Mouse (Mus musculus): ENCODE measurements around the gene Foxr1.
A peak's percentile ranks its signal among the peaks of the same experiment; 100 is the strongest.
"Not testable (repeated sequence)": the region's sequence is repeated elsewhere in the genome, so short reads cannot be mapped to it uniquely, and the experiment has no call there.

The Foxr1 gene

DNA sequence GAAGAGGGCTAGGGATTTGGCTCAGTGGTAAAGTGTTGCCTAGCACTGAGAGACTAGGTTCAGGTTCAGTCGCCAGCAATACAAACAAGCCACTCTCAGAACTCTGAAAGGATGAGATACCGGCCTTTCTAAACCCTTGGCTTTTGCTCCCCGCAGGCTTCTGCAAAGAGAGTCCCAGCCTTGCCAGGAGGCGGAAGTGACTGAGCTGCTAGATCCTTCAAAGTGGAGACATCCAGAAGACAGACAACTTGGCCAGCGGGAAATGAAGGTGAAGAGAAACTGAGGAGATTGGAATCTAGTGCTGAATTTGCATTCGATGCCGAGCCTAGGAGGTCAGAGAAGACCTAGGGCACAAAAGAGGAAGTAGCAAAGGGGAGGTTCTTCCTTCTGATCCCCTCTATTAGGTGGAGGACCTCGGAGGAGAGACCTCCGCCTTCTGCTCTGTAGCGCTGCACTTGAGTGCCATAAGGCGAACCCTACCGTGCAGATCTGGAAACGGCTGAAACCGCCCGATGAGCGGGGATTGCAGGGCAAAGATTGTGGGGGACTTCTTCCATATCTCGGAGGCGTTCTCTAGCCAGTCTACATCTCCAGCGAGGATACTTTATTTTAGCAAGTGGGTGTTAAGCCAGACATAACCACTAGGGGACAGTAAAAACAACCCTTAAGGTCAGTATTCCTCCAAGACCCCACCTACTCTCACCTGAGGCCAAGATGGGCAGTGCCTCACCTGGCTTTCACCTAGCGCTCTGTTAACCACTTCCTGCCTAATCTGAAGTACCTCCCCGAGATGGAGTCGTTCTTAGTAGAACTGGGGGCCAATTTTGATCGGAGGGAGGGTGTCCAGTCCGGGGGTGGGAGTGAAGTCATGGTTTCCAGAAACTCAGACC lies 36.6 kb upstream of the Foxr1 start:
- DNase-seq (ENCODE audit: low spot score in 2 of 2), result peak in 1 of 2 experiments; percentile 62

DNA sequence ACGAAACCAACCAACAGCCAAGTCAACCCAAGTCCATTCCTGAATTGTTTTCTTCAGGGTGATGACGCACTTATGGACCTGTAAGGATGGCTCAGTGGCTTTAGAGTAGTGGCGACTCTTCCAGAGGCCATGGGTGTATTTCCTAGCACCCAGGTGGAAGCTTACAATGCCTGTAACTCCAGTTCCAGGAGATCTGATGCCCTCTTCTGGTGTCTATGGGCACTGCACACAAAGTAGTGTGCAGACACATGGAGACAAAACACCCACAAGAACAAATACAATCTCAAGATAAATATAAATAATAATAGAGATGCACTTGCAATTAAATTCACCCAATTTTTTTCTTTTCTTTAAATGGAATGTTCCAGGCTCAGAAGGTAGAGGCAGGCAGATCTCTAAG lies 35.0 kb upstream of the Foxr1 start:
- DNase-seq (ENCODE audit: low spot score in 2 of 2), result no peak

DNA sequence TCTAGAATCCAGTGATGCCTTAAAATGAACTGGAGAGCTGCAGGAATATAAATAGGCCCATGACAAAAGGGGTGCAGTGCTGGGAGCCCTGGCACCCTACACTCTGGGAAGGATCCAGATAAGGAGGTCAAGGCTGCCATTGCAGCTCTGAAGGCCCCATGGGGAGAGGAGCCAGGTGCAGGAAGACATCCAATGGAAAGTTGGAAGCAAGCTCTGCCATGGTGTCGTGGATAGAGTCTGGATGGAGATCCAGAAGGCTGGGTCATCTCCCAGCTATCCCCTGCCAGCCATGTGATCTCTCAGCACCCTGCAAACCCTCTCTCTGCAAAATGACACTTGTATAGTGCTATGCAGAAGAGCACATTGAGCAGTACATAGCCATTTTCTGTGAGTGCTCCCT lies 33.4 kb upstream of the Foxr1 start:
- DNase-seq (ENCODE audit: low spot score in 2 of 2), result no peak

DNA sequence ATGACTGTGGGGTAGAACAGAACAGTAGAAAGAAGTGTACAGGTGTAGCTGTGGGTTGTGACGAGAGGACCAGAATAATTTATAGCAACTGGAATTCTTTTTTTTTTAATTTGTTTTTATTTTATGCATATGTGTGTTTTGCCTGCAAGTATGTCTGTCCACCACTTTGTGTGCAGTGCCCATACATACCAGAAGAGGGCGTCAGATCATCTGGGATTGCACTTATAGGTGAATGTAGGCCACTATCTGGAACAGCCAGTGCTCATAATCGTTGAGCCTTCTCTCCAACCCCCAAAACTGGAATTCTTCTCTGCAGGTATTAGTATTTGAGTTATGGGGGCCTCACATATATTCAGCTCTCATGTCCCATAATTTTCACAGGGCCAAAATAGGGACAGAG lies 32.2 kb upstream of the Foxr1 start:
- no peak for DNase-seq (ENCODE audit: low spot score in 2 of 2)

DNA sequence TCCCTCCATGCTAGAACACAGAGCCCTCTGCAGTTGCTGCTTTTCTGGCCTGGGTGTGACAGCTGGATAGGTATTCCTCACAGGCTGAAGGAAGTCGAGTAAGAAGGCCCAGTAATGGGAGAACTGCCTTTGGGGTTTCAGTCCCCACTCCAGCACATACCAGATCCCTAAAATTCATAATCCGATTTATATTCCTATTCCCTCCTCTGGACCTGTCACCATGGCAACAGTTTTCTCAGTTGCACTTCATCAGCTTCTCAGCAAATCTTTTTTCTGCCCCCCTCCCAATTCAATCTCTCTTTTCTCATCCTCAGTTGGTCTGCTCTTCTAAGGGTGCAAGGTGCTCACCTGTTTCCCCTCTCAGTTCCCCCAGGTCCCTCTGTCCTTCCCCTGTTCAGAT lies 27.9 kb upstream of the Foxr1 start:
- DNase-seq (ENCODE audit: low spot score in 2 of 2), result no peak

DNA sequence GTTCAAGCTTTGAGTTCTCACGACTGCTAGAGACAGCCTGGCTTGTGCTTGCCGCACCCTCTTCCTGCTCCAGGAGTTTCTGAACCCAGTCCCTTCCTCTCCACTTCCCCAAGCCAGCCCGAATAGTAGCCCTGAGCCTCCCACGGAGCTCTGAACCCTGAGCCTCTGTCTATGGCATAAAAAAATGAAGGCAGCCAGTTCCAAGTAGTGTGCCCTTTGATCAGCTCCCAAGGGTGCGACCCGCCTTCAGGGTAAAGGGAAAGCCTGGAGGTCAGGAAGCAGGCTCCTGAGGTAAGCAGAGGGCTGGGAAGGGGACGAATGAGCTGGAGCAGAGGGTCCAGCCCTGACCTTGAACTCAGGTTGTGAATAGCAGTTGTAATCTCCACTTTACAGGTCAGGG lies 27.3 kb upstream of the Foxr1 start:
- no peak for DNase-seq (ENCODE audit: low spot score in 2 of 2)

DNA sequence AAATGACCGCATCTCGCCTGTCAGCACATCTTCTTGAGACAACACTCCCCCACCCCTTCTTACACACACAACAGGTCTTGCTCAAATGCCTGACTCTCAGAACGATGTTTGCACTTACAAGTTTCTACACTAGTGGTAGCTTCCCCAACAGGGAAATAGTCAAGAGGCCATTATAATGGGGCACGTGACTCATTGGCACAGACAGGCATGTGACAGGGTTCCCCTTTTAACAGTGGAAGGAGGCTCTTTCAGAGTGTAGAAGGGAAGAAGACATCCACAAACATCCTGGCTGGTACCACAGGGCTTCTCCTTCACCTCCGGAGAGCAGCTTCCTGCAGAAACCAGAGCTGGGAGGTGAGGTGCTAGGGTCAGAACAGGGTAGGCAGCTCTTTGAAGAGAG lies 21.0 kb upstream of the Foxr1 start:
- DNase-seq (ENCODE audit: low spot score in 2 of 2), result no peak

DNA sequence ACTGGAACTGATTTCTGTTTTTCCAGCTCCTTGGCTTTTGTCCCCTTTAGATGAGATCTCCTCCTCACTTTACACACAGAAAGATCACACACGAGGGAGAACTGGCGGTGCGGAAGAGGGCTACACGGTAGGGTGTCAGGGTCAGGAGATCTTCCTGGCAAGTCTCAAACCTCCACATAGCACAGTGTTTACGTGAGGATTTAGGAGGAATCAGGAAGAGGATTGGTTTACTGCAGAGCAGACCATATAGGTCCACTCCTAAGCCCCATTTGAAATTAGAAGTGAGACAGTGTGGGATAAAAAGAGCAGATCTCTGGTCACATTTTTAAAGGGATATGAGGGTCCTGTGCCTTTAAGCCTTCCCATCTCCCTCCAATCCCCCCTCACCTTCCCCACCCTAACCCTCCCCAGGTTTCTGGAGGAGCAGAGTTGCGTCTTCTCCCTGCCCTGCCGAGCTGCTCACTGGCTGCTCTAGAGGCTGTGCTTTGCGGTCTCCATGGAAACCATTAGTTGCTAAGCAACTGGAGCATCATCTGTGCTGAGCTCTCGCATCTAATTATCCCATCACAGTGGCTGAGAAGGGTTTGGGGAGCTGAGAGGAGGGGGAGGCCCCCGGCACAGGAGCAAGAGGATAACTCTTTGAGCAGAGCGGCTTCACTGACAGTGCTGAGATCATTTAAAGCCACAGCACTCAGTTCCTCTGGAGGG lies 16.3 kb upstream of the Foxr1 start:
- no peak for DNase-seq (ENCODE audit: low spot score in 2 of 2)

DNA sequence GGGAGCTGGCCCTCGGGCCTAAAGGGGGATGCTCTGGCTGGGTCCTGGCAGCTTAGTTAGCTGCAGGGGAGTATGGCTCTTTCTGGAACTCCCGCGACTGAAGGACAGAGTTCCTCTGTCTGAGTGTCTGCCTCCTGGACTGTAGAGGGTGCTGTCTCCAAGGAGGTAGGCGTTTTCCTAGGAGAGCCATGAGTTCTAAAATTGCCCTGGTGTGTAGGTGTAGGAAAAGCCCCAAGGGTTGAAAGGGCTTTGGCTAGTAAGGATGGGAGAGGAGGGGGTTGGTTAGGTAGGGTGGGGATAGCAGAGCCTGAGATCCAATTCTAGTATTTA lies 13.9 kb upstream of the Foxr1 start, which contains the start of gene Upk2:
Gene Upk2 (minus strand): TSS at position 86 of the 330 bp plus-strand sequence.
- no peak for DNase-seq (ENCODE audit: low spot score in 2 of 2)

DNA sequence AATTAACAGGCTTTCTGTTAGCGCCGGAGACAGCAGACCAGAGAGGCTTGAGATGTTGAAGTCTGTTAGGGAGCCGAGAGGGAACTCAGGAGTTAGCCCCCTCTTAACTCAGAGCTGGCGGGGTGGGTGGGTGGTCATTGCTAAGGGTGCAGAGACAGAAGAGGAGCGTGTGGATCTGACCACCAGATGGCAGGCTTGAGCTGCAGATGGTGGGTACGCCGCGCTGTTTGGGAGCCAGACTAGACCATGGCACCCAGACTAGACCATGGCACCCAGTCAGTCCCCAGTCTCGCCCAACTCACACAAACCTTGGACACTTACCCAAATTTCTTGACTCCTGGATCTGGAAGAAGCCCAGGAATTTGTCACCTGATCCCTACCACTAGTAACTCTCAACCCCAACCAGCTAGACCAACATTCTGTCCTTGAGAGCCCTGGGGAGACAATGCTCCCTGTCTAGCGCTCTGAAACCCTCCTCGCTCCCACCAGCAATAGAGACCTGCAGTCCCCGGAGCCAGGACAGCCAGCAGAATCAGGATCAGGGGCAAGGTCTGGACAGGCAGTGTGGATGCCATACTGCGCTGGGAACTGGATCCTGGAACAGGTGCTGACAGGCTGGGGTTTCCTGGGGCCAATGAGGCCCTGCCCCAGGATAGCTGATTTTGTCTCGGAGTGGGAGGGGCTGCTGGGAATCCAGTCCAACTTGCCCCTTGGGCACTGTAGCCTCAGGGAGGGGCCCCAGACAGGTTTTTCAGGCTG lies 13.4 kb upstream of the Foxr1 start:
- peak; percentile 61 to 91 for DNase-seq (ENCODE audit: low spot score in 2 of 2)

DNA sequence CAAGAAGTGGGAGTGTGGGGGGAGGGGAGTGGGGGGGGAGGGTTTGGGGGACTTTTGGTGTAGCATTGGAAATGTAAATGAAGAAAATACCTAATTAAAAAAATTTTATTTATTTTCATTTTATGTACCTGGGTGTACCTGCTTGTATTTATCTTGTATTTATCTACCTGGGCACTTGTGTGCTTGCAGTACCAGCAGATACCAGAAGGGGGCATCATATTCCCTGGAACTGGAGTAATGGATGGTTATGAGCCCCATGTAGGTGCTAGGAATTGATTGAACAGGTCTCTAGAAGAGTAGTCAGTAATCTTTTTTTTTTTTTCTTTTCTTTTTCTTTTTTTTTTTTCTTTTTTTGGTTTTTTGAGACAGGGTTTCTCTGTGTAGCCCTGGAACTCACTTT lies 9.5 kb upstream of the Foxr1 start:
- peak in 1 of 2 experiments; percentile 33 for DNase-seq (ENCODE audit: low spot score in 2 of 2)

DNA sequence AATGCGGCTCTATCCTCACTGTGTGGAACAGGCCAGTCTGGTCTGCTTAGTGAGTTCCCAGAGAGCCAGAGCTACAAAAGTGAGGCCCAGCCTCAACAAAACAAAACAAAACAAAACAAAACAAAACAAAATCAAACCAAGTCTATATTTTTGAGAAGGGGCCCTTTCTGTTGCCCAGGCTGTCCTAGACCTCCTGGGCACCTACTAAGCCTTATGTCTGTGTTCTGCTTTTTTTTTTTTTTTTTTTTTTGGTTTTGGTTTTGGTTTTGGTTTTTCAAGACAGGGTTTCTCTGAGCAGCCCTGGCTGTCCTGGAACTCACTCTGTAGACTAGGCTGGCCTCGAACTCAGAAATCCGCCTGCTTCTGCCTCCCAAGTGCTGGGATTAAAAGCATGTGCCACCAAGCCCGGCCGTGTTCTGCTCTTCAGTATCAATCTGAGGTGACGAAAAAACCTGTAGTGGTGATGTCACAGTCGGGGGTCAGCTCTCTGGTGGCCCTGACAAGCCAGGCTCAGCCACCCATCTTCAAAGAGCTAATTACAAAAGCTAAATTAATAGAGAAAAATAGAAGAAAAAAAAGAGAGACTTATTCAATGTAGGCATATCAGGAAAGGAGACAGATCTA lies 3.6 kb upstream of the Foxr1 start:
- DNase-seq (ENCODE audit: low spot score in 2 of 2), result not testable (repeated sequence)

DNA sequence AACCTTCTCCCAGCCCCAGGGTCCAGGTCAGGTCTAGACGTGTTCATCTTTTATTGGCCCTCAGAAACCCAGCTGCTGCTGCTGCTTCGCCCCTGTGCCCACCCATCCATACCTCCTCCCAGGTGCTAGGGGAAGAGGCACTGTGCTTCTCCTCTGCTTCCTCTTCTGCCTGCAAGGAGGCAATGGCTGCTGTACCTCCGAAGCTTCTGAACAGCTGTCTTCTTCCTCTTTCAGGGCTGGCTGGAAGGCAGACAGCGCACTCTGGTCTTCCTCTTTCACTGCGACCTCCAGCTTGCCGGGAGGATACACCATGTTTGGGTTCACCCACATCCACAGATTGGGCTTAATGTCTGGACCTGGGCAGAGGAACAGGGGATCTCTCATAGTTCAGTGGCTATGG lies 5.2 kb downstream of the Foxr1 start:
- DNase-seq (ENCODE audit: low spot score in 2 of 2), result no peak

DNA sequence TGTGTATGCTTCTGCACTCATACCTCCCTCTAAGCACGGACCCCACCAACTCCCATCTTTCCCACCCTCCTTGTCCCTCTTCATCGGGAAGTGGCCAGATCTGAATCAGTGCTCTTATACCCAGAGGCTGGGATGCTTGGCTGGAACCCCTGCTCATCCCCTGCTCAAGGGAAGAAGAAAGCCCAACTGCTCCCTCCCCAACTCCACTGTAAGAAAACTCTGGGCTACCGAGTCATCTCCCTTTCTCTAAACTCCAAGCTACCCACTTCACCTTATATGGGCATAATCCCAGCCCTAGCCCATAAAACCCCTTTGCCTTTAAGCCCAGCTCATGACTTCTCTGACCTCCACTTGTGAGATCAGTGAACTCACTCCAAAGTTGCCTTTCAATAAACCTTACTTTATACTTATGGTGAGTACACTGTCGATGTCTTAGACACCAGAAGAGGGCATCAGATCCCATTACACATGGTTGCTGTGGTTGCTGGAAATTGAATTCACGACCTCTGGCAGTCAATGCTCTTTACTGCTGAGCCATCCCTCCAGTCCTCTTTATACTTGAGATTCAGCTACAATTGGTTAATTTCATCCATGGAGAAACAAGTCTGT lies 8.3 kb downstream of the Foxr1 start:
- no peak for DNase-seq (ENCODE audit: low spot score in 2 of 2)

DNA sequence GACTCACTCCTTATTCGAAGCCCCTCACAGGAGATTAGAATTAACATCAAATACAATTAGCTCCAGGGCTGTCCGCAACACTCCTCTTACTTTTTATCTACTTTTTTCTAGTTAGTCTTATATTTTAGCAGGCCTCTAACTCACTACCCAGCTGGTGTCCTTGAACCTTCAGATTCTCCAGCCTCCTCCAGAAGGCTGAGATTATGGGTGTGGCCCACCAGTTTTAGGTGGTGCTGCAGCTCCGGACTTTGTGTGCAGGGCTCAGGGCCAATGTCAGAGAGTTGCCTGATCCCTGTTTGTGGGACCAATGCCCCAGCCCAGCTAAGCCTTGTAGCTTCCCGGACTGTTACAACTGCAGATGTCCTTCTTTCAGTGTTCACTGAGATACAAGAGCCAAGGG lies 17.4 kb downstream of the Foxr1 start:
- DNase-seq (ENCODE audit: low spot score in 2 of 2), result no peak

DNA sequence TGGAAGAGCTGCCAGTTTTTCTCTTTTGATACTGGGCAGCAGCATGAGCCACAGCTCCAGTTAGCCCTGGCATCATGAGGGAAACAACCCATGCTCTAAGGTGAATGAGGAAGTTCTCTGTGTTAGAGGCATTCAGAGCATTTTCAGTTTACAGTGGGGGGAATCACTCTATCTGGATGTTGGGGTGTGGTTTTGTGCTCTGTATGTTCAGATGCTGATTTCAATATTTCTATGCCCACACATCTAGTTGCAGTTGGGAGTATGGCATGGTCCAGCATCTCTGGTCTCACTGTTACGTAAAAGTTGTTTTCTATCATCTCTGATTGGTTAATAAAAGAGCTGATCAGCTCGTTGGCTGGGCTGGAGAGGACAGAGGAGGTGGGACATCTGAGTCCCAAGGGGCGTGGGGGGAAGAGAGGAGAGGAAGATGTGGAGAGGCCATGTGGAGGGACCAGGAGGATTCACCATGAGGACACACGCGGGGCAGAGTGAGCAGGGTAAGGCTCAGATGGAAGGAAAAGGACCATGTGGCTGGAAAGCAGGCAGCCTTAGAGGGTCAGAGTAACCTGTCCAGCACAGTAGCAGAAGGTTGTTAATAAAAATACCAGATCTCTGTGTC lies 20.5 kb downstream of the Foxr1 start:
- DNase-seq (ENCODE audit: low spot score in 2 of 2), result no peak

DNA sequence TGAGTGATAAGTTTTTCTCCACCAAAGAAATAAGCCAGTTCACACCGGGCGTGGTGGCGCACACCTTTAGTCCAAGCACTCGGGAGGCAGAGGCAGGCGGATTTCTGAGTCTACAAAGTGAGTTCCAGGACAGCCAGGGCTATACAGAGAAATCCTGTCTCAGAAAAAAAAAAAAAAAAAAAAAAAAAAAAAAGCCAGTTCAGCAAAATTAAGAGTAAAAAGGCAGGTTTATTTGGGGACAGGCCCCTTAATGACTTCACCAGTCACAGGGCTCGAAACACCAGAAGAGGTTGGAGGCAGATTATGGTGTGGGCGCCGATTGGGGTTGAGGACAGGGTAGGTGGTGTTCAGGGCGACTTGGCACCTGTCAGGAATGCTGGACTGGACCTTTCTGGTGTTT lies 21.2 kb downstream of the Foxr1 start:
- DNase-seq (ENCODE audit: low spot score in 2 of 2), result not testable (repeated sequence)

DNA sequence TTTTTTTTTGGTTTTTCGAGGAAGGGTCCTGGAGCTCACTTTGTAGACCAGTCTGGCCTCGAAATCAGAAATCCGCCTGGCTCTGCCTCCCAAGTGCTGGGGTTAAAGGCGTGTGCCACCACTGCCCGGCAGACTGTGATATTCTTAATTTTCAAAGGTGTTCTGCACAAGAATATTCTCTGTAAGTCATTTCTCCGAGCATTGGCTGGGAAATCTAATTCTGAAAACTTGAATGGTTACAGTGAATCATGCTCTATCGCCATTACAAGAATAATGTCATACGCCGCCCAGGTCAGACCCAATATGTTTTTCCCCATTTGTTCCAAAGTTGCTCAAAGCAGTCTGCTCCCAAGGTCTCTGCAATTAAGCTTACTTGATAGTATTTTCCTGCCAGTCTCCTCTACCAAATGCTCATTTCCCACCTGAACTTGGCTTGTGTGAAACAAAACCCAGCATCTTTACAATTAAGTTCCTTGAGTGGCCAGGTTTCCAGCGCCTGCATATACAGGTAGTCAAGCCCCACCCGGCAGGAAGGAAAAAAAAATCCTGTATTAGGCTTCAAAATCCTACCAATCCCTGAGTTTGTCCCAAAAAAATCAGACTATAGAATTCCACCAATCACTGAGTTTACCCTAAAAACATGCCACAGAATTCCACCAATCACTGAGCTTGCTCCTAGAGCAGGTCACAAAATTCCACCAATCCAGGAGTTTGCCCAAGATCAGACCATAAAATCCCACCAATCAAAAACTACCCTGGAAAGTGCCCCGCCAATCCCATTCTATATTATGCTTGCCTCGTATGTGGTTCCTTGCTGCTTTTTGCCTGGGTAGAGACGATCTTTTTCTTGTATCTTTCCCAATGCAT lies 22.2 kb downstream of the Foxr1 start, which contains the start of gene Ccdc84:
Gene Ccdc84 (minus strand): TSS at position 51 of the 867 bp plus-strand sequence.
- no peak for DNase-seq (ENCODE audit: low spot score in 2 of 2)

DNA sequence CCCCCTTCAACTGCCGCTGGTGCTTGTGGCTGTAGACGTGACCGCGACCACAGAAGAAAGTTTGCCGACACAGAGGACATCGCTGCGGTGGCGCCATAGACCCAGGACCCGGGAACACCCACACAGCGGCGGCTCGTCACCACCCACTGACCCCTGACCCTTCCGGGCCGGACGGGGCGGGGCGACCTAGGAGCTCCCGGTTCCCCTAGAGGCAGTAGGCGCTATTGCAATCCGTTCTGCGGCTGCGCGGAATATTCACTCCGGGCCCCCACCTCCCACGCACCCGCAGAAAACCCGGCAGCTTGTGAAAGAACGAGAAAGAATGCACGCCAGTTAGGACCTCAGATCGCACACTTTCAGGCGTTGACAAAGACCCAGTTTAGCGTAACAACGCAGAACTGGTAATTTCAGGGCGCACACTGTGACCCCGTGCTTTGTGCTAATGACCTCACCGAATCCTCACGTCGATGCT lies 23.0 kb downstream of the Foxr1 start:
- peak; percentile 82 to 91 for DNase-seq (ENCODE audit: low spot score in 2 of 2)

All from thymus, postnatal 10 days (tissue).